Mouse (Mus musculus) liver, embryonic 16.5 days (tissue): ENCODE data around the gene 1700001C19Rik. TPM values are rescaled to one million over a fixed set of nuclear protein-coding genes. Genes with fewer than 3 reads are reported as not detected.
A peak's percentile ranks its signal among the peaks of the same experiment; 100 is the strongest.

ENCODE experiments used
- ATAC-seq: fragments of 200-750 bp; cut with Nextera tagmentation; 2 replicates; pipeline ENCODE4 v1.8.0; 2017; ENCODE audit warnings: low read depth, mild to moderate bottlenecking, moderate number of reproducible peaks, moderate library complexity
- H3K27ac ChIP-seq: fragments of 300-500 bp; sonication (generic); 2 replicates; pipeline ENCODE4 v1.5.1; 2014; ENCODE audit warnings: mild to moderate bottlenecking, low read length
- H3K27me3 ChIP-seq: fragments of 300-500 bp; sonication (generic); 2 replicates; pipeline ENCODE4 v1.6.1; 2014; ENCODE audit warnings: low read depth, low read length, mixed read lengths; ENCODE audit not compliant: control insufficient read depth, insufficient read depth
- H3K36me3 ChIP-seq: fragments of 300-500 bp; sonication (generic); 2 replicates; pipeline ENCODE4 v1.6.1; 2014; ENCODE audit warnings: mild to moderate bottlenecking; ENCODE audit not compliant: control insufficient read depth, insufficient read depth
- H3K4me1 ChIP-seq: fragments of 300-500 bp; sonication (generic); 2 replicates; pipeline ENCODE4 v1.6.1; 2014; ENCODE audit warnings: low read depth, low read length, mixed read lengths; ENCODE audit not compliant: control insufficient read depth
- H3K4me2 ChIP-seq: fragments of 300-500 bp; sonication (generic); 2 replicates; pipeline ENCODE4 v1.6.1; 2014; ENCODE audit warnings: low read depth, low read length, mixed read lengths
- H3K4me3 ChIP-seq: fragments of 300-500 bp; sonication (generic); 2 replicates; pipeline ENCODE4 v1.5.1; 2014; ENCODE audit warnings: low read depth, mild to moderate bottlenecking, low read length
- H3K9ac ChIP-seq: fragments of 300-500 bp; sonication (generic); 2 replicates; pipeline ENCODE4 v1.6.1; 2014; ENCODE audit warnings: low read depth, low read length
- H3K9me3 ChIP-seq: fragments of 300-500 bp; sonication (generic); replicated peaks from 2 replicates; pipeline ENCODE4 v1.6.1; 2016; ENCODE audit warnings: low read length; ENCODE audit not compliant: control insufficient read depth
- WGBS: fragments of 180-500 bp; shearing (Covaris S2); extraction: QIAGEN DNeasy Blood & Tissue Kit; methylation state at CpG from one replicate; pipeline ENCODE4 v1.1.7; 2014; ENCODE audit not compliant: insufficient replicate concordance; 5-methylcytosine and 5-hydroxymethylcytosine counted together
- polyA plus RNA-seq: library from polyadenylated mRNA; unstranded; fragments of >200 nt; fragmentation: Nextera tagmentation; extraction: Ambion mirVana; gene quantifications from 2 replicates; pipeline ENCODE4 v1.2.1, GENCODE M21; 2015

Gene 1700001C19Rik
- polyA plus RNA-seq, 1 experiment from 2014 or later, result 2.3 TPM

DNA sequence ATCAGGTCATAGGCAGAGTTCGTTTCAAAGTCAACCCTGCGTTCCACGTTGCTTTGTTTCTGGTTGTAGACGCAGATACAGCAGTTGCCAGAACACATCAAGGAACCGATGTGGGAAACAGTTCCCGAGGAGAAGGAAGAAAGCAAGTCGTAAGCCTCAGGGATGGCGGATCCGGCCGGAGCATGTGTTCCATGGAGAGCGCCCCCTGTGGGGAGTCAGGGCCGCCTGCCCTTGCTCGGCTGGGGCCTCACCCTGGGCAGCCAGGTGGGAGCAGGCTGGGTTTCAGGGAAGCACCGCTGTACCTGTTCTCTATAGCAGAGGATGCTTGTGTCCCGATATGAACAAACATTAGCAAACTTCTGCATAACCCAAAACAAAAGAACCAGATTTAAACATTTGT lies 59.0 kb downstream of the 1700001C19Rik start:
- Histone ChIP-seq H3K36me3 (peaks cover 13% of the 10 kb centered on the region; the same call in 1 of the 2 replicates), H3K27me3 (no peaks in the 10 kb centered on the region), H3K4me1 (no peaks in the 10 kb centered on the region), H3K4me3 (no peak overlapping the region), H3K9me3 (no peaks in the 10 kb centered on the region), H3K9ac (no peak overlapping the region), H3K27ac (no peak overlapping the region), H3K4me2 (no peak overlapping the region)
- WGBS, result 81% methylated on average over 15 of the region's 15 CpGs
- no peak for ATAC-seq

DNA sequence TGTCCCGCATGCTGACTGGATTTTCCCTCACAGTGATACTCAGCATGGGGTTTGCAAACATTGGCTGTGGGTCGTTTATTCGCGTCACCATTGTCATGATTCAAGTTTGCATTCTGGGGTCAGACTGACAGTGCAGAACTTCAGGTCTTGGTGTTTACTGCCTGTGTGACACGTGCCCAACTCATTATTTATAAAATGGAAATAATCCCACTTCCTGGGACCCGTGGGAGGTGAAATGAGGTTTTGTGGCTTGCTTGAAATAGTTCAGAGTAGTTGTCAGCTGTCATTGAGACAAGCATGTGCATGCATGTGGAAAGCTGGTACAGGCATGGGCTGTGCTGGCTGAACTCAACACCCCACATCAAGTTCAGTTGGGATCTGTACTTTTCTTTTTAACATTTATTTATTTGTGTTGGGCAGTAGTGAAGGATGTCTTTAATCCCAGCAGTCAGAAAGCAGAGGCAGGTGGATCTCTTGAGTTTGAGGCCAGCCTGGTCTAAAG lies 60.3 kb downstream of the 1700001C19Rik start:
- Histone ChIP-seq H3K4me1 (no peaks in the 10 kb centered on the region), H3K4me2 (no peak overlapping the region), H3K9ac (no peak overlapping the region), H3K4me3 (no peak overlapping the region), H3K9me3 (no peaks in the 10 kb centered on the region), H3K27me3 (no peaks in the 10 kb centered on the region), H3K36me3 (peaks cover 13% of the 10 kb centered on the region; the same call in 1 of the 2 replicates), H3K27ac (no peak overlapping the region)
- WGBS, result 74% methylated on average over 6 of the region's 6 CpGs
- ATAC-seq, result no peak

DNA sequence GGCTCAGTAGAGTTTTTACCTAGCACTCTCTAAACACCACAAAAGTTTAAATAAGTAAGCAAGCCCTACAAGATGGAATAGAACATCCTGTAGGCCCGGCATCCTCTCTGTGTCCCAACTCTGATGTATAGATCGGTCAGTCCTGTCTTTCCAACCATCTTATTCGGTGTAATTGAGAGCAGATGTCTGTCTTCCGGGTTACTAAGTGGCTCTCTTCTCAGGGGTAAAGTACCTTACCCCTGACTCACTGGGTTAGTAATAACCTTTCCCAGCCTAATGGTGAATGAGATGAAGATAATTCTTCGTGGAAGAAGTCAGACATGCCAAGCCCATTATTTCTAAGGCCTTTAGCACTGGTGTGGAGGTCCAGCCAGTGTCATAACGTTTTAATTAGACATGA lies 63.2 kb downstream of the 1700001C19Rik start:
- Histone ChIP-seq H3K36me3 (peaks cover 13% of the 10 kb centered on the region; the same call in 1 of the 2 replicates), H3K9ac (no peak overlapping the region), H3K4me2 (no peak overlapping the region), H3K4me3 (no peak overlapping the region), H3K9me3 (no peaks in the 10 kb centered on the region), H3K27me3 (no peaks in the 10 kb centered on the region), H3K4me1 (peaks cover 5% of the 10 kb centered on the region; the same call in 1 of the 2 replicates), H3K27ac (no peak overlapping the region)
- WGBS, result 79% methylated on average over 6 of the region's 6 CpGs
- ATAC-seq, result no peak

DNA sequence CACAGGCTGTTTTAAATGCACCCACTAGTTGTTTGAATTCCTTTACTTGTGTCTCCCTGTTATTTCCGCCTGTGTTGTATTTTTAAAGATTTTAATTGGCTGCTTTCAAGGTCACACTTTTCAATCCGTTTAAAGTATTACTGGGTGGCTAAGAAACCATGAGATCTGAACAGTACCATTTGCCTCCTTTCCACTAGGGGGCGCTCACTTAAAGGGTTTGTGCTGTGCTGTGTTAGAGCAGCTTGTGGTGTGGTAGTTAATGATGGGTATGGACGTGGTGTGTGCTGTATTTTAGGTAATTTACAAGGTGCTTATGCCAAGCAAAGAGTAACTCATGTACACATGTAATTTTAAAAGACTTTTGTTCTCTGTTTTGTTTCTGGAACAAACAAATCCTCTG lies 65.7 kb downstream of the 1700001C19Rik start:
- no peaks in the 10 kb centered on the region for H3K27me3 ChIP-seq
- no peaks in the 10 kb centered on the region for H3K9me3 ChIP-seq
- 6% methylated on average over 4 of the region's 4 CpGs for WGBS
- H3K4me2 ChIP-seq, result no peak overlapping the region
- H3K4me3 ChIP-seq, result no peak overlapping the region
- ATAC-seq, result peak; percentile 58; the same call in 1 of the 2 replicates
- no peak overlapping the region for H3K9ac ChIP-seq
- H3K4me1 ChIP-seq, result peaks cover 5% of the 10 kb centered on the region; the same call in 1 of the 2 replicates
- H3K27ac ChIP-seq, result no peak overlapping the region
- peaks cover 10% of the 10 kb centered on the region; the same call in 1 of the 2 replicates for H3K36me3 ChIP-seq

DNA sequence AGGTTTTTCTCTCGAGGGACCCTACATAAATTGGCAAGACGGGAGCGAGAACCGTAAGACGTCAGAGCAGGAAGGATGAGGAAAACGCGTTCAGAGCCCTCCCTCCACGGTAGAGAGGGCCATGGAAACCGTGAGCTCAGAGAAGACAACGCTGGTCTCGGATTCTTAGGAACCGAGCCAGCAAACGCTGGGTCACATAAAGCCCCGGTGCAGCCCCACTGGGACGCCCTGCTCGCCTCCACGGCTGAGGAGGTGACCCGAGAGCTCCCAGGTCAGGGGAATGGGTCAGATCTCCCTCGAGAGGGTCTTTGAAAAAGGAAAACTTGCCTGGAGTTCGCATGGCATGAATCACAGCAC lies 68.1 kb downstream of the 1700001C19Rik start:
- Histone ChIP-seq H3K36me3 (peaks cover 5% of the 10 kb centered on the region; the same call in 1 of the 2 replicates), H3K4me3 (peak overlapping the region; percentile 82), H3K9ac (peak overlapping the region; percentile 74), H3K4me2 (peak overlapping the region; percentile 68), H3K4me1 (peaks cover 5% of the 10 kb centered on the region; the same call in 1 of the 2 replicates), H3K9me3 (no peaks in the 10 kb centered on the region), H3K27ac (no peak overlapping the region), H3K27me3 (no peaks in the 10 kb centered on the region)
- 0 out of 2 replicates have a peak, but pooled peaks have one; percentile 27 for ATAC-seq
- 2% methylated on average over 20 of the region's 20 CpGs for WGBS

DNA sequence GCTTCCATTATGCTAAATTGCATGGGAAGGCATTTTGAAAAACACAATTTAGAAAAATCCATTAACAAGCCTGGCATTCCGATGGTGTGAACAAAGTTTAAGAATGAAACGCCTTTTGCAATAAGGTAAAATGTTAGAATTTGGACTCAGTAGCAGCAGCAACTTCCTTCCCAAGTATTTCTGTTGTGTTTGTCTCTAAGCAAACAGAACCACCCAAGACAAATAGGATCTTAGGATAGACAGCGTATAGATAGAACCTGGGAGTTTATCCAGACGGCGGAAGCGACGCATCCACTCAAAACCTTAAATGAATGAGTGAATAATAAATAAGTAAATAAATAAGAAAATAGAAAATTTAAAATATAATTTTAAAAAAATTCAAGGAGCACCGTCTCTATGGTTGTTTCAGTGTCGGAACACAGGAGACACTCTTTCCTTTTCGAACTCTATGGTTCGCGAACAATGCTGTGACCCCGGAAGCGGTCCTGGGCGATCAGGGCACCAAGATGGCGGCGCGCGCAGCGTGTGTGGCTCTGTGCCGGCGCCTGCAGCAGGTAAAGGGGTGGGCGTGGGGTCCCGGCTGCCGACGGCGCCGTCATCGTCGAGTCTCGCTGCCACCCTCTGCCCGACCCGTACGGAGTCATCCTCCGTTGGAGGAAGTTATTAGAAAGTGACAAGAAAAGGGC lies 68.6 kb downstream of the 1700001C19Rik start, which contains the start of gene Mrps10:
Gene Mrps10, plus strand, starts transcription at position 487 of the 686 bp plus-strand sequence.
- peak; percentile 86 for ATAC-seq
- no peaks in the 10 kb centered on the region for H3K27me3 ChIP-seq
- 5% methylated on average over 35 of the region's 35 CpGs for WGBS
- H3K9me3 ChIP-seq, result no peaks in the 10 kb centered on the region
- H3K36me3 ChIP-seq, result peaks cover 3% of the 10 kb centered on the region; the same call in 1 of the 2 replicates
- H3K4me1 ChIP-seq, result peaks cover 5% of the 10 kb centered on the region; the same call in 1 of the 2 replicates
- H3K4me3 ChIP-seq, result peak within 1 kb of the TSS; percentile 82
- H3K27ac ChIP-seq, result no peak within 1 kb of the TSS
- peak within 1 kb of the TSS; percentile 68 for H3K4me2 ChIP-seq
- H3K9ac ChIP-seq, result peak within 1 kb of the TSS; percentile 74

Other genes with a start within 250 kb of the 1700001C19Rik start
- gene Mrps10, start 68.5 kb downstream of the 1700001C19Rik start, polyA plus RNA-seq, result 31.7 and 34.3 TPM in 2 replicates
- gene Guca1b, start 52.0 kb downstream of the 1700001C19Rik start, polyA plus RNA-seq, result 0.14 and 0.39 TPM in 2 replicates
- 0.97 and 2.0 TPM in 2 replicates for gene Guca1a, start 36.8 kb downstream of the 1700001C19Rik start, polyA plus RNA-seq
- 0.60 and 0.77 TPM in 2 replicates for gene AI661453, start 761 bp downstream of the 1700001C19Rik start, polyA plus RNA-seq
- gene Taf8, start 64.9 kb upstream of the 1700001C19Rik start, polyA plus RNA-seq, result 14.2 and 14.3 TPM in 2 replicates
- 300 and 331 TPM in 2 replicates for gene Ccnd3, start 67.7 kb upstream of the 1700001C19Rik start, polyA plus RNA-seq
- 12.5 and 12.7 TPM in 2 replicates for gene Bysl, start 174.1 kb upstream of the 1700001C19Rik start, polyA plus RNA-seq
- gene Med20, start 174.2 kb upstream of the 1700001C19Rik start, polyA plus RNA-seq, result 22.3 and 22.4 TPM in 2 replicates
- 0.97 and 1.1 TPM in 2 replicates for gene Gm20517, start 174.2 kb upstream of the 1700001C19Rik start, polyA plus RNA-seq
- 2.9 and 3.6 TPM in 2 replicates for gene Usp49, start 193.3 kb upstream of the 1700001C19Rik start, polyA plus RNA-seq